Mouse (Mus musculus) adrenal gland (tissue): ENCODE measurements at regions not wholly inside any gene's neighbourhood (a gene's known extent, or its start where the extent isn't known, plus 50 kb on each side); places are given as distances from the start of the nearest gene placed in this dataset.
"Not testable (repeated sequence)": the region's sequence is repeated elsewhere in the genome, so short reads cannot be mapped to it uniquely, and the experiment has no call there.

Experiments
- intact Hi-C: fragments of 180-260 bp; cut with DNase I; formaldehyde crosslinking; loops from one replicate; pipeline ENCODE4 v1.15.1; 2025

DNA sequence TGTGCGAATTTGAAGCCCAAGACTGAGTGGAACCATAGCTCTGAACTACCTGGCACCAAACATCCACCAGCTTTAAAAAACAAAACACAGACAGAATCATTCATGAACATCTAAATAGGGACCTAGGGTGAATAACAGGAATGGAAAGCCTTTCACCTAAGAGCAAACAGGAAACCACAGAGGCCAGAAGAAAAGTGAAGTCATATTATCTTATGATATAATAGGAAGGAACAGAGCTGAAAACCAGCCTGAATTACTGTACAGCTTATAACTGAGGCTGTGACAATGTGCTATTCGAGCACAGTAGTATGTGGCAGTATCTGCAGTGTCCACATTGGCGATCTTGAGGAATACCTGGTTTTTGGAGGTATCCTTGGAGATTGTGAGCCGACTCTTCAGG is 753.8 kb upstream of the Zfp386 start:
- intact Hi-C loops: not testable (repeated sequence)

DNA sequence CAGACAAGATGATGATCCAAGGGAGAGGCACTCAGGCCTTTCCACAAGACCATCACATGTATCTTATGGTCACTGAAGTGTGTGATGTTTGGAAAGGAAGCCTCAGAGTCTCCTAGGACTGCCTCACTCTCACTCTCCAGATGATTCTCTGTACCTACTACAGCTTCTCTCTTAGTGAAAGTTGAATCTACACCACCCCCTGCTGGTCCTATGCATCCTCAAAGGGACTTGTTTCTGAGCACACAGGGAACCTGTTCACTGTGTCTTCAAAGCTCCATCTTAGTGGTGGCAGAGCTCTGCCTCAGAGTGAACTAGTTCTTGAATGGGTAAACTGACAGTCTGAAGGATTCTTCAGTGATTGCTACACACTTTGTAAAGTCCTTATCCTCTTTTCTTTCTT is 749.5 kb upstream of the Zfp386 start:
- intact Hi-C loops: not testable (repeated sequence)

DNA sequence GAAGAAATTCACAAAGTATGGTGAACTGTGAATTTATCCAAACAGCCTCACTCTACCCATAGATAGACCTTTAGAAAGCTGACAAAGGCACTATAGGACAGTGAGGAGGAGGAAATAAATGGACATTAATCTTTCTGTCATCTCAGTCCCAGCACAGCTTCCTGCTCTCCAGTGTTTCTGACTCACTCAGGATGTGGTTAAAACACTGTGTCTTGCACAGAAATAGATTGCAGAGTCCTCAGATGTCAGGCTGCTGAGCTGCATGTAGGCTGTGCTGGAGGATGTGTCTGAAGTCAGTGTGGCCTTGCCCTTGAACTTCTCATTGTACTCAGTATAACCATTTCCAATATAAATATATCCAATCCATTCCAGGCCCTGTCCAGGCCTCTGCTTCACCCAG is 735.6 kb upstream of the Zfp386 start:
- intact Hi-C loops: no loop called here

DNA sequence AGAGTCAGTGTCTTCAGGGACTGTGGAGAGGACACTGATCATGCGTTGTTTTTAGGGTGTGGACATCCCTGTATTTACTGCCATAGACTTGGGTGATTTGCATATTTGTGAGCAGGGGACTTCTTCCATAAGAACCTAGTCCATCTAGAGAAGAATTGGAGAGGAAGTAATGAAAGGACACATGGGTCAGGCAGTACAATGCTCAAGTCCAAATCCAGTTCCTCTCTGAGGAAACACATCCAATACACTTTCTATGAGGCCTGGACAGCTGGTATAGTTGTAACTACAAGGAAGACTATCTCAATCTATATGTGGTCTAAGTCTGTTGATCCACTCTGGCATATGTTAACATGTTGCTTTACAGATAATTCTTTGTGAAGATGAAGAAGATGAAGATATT is 734.9 kb upstream of the Zfp386 start:
- intact Hi-C loops: not testable (repeated sequence)

- intact Hi-C loops: not testable (repeated sequence)
Measured at GRCm38 (mm10) chr12:115320641-115321040, 726.9 kb upstream of the Zfp386 start.

- intact Hi-C loops: no loop called here
Measured at GRCm38 (mm10) chr12:115328439-115328838, 719.1 kb upstream of the Zfp386 start.

DNA sequence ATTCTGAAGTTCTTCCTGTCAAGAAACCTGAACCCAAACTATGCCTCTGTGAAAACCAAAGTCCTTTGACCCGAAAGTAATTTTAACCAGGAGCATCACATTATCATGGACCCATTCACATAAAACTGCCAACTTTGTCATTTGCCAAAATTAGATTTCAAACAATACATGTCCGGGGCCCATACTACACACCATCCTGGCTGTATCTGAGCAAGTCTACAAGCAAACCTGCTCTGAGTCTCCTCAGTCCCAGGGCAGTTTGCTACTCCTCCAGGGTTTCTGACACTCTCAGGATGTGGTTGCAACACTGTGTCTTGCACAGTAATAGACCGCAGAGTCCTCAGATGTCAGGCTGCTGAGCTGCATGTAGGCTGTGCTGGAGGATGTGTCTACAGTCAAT is 712.8 kb upstream of the Zfp386 start:
- intact Hi-C loops: not testable (repeated sequence)

GRCm38 (mm10) chr12:115336594-115336993 is 710.9 kb upstream of the Zfp386 start:
- intact Hi-C loops: no loop called here

GRCm38 (mm10) chr12:115346112-115346511 is 701.4 kb upstream of the Zfp386 start:
- intact Hi-C loops: not testable (repeated sequence)

GRCm38 (mm10) chr12:115359050-115359449 is 688.5 kb upstream of the Zfp386 start:
- intact Hi-C loops: not testable (repeated sequence)

GRCm38 (mm10) chr12:115365628-115366027 is 681.9 kb upstream of the Zfp386 start:
- intact Hi-C loops: not testable (repeated sequence)

DNA sequence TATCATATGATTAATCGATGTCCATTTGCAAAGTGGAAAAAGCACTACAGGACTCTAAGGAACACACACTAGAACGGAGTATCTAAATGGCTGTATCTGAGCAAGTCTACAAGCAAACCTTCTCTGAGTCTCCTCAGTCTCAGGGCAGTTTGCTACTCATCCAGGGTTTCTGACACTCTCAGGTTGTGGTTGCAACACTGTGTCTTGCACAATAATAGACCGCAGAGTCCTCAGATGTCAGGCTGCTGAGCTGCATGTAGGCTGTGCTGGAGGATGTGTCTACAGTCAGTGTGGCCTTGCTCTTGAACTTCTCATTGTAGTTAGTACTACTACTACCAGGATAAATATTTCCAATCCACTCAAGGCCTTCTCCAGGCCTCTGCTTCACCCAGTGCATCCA is 675.7 kb upstream of the Zfp386 start:
- intact Hi-C loops: not testable (repeated sequence)

DNA sequence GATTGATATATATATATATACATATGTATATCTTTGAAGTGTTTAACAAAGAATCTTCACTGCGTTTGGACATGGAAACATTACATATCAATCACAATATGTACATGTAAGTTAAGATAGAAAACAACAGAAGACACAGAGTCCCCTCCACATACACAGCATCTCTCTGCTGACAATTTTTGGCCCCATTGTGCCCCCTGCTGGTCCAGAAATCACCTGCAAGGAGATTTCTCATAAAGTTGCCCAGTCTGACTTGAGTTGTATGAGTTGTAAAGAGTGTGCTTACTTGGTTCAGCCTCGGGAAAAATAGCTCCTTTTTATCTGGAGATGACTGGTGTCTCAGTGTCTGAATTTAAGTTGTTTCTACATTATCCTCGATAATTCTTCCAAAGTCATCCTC is 674.5 kb upstream of the Zfp386 start:
- intact Hi-C loops: not testable (repeated sequence)

DNA sequence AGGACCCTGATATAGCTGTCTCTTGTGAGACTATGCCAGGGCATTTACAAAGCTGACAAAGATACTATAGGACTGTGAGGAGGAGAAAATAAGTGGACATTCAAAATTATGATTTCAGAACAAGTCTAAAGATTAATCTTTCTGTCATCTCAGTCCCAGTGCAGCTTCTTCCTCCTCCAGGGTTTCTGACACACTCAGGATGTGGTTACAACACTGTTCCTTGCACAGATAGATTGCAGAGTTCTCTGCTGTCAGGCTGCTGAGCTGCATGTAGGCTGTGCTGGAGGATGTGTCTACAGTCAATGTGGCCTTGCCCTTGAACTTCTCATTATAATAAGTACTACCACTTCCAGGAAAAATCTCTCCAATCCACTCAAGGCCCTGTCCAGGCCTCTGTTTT is 661.0 kb upstream of the Zfp386 start:
- intact Hi-C loops: not testable (repeated sequence)

DNA sequence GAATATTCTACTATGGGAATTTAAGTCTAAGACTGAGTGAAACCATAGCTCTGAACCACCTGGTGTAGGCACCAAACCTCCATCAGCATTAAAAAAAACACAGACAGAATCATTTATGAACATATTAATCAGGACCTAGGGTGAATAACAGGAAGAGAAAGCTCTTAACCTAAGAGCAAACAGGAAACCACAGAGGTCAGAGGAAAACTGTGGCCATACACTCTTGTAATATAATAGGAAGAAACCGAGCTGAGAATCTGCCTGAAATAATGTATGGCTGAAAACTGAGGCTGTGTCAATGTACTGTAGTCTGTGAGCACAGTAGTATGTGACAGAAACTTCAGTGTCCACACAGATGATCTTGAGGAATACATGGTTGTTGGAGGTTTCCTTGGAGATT is 643.4 kb upstream of the Zfp386 start:
- intact Hi-C loops: no loop called here

DNA sequence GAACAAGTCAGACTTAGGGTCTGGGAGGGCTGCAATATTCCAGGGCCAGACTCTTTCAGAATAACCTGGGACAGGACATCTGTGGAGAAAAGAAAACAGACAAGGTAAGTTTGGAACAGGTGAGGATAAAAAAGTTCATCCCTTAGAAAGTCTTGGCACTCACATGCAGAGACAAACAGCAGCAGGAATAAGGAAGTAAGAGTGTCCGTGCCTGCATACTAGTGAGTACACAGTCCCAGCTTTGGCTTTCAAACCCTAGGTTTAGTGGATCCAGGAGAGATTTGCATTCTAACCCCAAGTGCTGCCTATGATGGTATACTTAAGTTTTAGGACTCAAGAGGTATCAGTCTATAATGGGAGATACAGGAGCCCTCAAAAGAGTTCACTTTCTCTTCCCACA is 642.9 kb upstream of the Zfp386 start:
- intact Hi-C loops: no loop called here

DNA sequence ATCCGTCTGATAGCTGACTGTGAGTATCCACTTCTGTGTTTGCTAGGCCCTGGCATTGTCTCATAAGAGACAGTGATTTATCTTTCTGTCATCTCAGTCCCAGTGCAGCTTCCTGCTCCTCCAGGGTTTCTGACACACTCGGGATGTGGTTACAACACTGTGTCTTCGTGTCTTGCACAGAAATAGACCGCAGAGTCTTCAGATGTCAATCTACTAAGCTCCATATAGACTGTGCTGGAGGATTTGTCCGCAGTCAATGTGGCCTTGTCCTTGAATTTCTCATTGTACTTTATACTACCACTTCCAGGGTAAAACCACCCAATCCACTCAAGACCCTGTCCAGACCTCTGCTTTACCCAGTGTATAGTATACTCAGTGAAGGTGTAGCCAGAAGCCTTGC is 601.3 kb upstream of the Zfp386 start:
- intact Hi-C loops: not testable (repeated sequence)

- intact Hi-C loops: not testable (repeated sequence)
Measured at GRCm38 (mm10) chr12:115452626-115453025, 594.9 kb upstream of the Zfp386 start.

- intact Hi-C loops: not testable (repeated sequence)
Measured at GRCm38 (mm10) chr12:115464777-115465176, 582.7 kb upstream of the Zfp386 start.

GRCm38 (mm10) chr12:115468015-115468414 is 579.5 kb upstream of the Zfp386 start:
- intact Hi-C loops: not testable (repeated sequence)

DNA sequence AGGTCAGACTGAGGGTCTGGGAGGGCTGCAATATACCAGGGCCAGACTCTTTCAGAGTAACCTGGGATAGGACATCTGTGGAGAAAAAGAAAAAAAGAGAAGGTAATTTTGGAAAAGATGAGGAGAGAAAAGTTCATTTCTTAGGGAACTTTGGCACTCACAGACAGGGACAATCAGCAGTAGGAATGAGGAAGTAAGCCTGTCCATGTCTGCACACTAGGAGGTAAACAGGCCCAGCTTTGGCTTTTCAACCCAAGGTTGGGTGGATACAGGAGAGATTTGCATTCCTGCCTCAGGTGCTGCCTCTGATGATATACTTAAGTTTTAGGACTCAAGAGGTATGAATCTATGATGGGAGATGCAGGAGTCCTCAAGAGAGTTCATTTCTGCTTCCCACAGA is 579.0 kb upstream of the Zfp386 start:
- intact Hi-C loops: not testable (repeated sequence)

DNA sequence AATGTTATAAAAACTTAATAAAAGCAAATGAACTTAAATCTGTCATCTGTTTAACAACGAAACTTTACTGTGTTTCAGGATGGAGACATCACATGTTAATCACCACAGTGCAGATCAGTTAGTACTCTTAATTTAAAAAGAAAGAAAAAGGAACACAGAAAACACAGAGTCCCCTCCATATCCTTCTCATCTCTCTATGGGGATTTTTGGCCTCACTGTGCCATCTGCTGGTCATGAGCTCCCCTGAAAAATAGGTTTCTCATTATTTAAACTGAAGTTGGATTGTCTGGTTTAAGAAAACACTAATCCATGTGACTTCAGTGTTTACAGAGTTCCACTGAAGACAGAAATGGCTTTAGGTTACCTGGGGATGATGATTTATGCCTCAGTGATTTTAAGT is 548.7 kb upstream of the Zfp386 start:
- intact Hi-C loops: no loop called here

DNA sequence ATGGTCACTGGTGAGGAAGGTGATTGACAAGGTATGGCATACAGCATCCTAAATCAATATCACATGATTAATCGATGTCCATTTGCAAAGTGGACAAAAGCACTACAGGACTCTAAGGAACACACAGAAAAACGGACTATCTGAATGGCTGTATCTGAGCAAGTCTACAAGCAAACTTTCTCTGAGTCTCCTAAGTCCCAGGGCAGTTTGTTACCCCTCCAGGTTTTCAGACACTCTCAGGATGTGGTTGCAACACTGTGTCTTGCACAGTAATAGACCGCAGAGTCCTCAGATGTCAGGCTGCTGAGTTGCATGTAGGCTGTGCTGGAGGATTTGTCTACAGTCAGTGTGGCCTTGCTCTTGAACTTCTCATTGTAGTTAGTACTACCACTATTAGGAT is 540.2 kb upstream of the Zfp386 start:
- intact Hi-C loops: not testable (repeated sequence)

- intact Hi-C loops: not testable (repeated sequence)
Measured at GRCm38 (mm10) chr12:115508615-115509342, 538.7 kb upstream of the Zfp386 start.
